Mouse (Mus musculus): Measurements from ENCODE around the gene Shq1. TPM values are rescaled to one million over a fixed set of nuclear protein-coding genes. Genes with fewer than 3 reads are reported as not detected.

Gene Shq1
- total and polyA plus RNA-seq, 3 experiments, result 12.5 to 19.7 (median 16.6) TPM

- no peak for DNase-seq (ENCODE audit: low spot score)
- H3K4me3 ChIP-seq (ENCODE audit: low read depth, low read length), result no peak overlapping the region
- H3K27me3 ChIP-seq (ENCODE audit: insufficient read depth, low read length), result no peaks in the 10 kb centered on the region
- no peak for ATAC-seq (ENCODE audit: extremely low read depth, insufficient number of reproducible peaks, low FRiP score, poor library complexity, severe bottlenecking)
- peaks cover 91% of the 10 kb centered on the region for H3K36me3 ChIP-seq (replicated peaks)
- H3K4me1 ChIP-seq (ENCODE audit: insufficient read depth, low read depth, low read length), result no peaks in the 10 kb centered on the region; the same call in 1 of the 2 replicates
- no peaks in the 10 kb centered on the region for H3K9me3 ChIP-seq (replicated peaks)
- TF ChIP-seq CTCF (IDR thresholded peaks at IDR 0.05; ENCODE audit: low read depth, low read length) (no peak), POLR2AphosphoS5 (IDR thresholded peaks at IDR 0.05; ENCODE audit: insufficient replicate concordance, low read depth, low read length) (no peak), GATA1 (IDR thresholded peaks at IDR 0.05; ENCODE audit: borderline replicate concordance, low read length) (no peak), GATA2 (IDR thresholded peaks at IDR 0.05; ENCODE audit: borderline replicate concordance, low read depth, low read length) (no peak), TAL1 (conservative IDR thresholded peaks at IDR 0.05; ENCODE audit: low read depth, low read length) (no peak)
These were observed 8.7 kb downstream of the Shq1 start for GRCm38 (mm10) chr6:100662224-100662623.

GRCm38 (mm10) chr6:100660395-100660794 lies 10.6 kb downstream of the Shq1 start:
- TF ChIP-seq GATA1 (IDR thresholded peaks at IDR 0.05; ENCODE audit: borderline replicate concordance, low read length) (no peak), TAL1 (conservative IDR thresholded peaks at IDR 0.05; ENCODE audit: low read depth, low read length) (no peak), POLR2AphosphoS5 (IDR thresholded peaks at IDR 0.05; ENCODE audit: insufficient replicate concordance, low read depth, low read length) (no peak), GATA2 (IDR thresholded peaks at IDR 0.05; ENCODE audit: borderline replicate concordance, low read depth, low read length) (no peak), CTCF (IDR thresholded peaks at IDR 0.05; ENCODE audit: low read depth, low read length) (no peak)
- Histone ChIP-seq H3K36me3 (replicated peaks) (peaks cover 90% of the 10 kb centered on the region), H3K4me3 (ENCODE audit: low read depth, low read length) (no peak overlapping the region), H3K4me1 (ENCODE audit: insufficient read depth, low read depth, low read length) (no peaks in the 10 kb centered on the region), H3K27me3 (ENCODE audit: insufficient read depth, low read length) (no peaks in the 10 kb centered on the region), H3K9me3 (replicated peaks) (no peaks in the 10 kb centered on the region)
- ATAC-seq (ENCODE audit: extremely low read depth, insufficient number of reproducible peaks, low FRiP score, poor library complexity, severe bottlenecking) (no peak), DNase-seq (ENCODE audit: low spot score) (no peak)

- Histone ChIP-seq H3K27me3 (ENCODE audit: insufficient read depth, low read length) (no peaks in the 10 kb centered on the region), H3K36me3 (replicated peaks) (peaks cover 84% of the 10 kb centered on the region), H3K4me3 (ENCODE audit: low read depth, low read length) (no peak overlapping the region), H3K9me3 (replicated peaks) (no peaks in the 10 kb centered on the region), H3K4me1 (ENCODE audit: insufficient read depth, low read depth, low read length) (no peaks in the 10 kb centered on the region)
- no peak for TF ChIP-seq TAL1 (conservative IDR thresholded peaks at IDR 0.05; ENCODE audit: low read depth, low read length)
- no peak for TF ChIP-seq GATA1 (IDR thresholded peaks at IDR 0.05; ENCODE audit: borderline replicate concordance, low read length)
- no peak for TF ChIP-seq POLR2AphosphoS5 (IDR thresholded peaks at IDR 0.05; ENCODE audit: insufficient replicate concordance, low read depth, low read length)
- no peak for TF ChIP-seq CTCF (IDR thresholded peaks at IDR 0.05; ENCODE audit: low read depth, low read length)
- no peak for TF ChIP-seq GATA2 (IDR thresholded peaks at IDR 0.05; ENCODE audit: borderline replicate concordance, low read depth, low read length)
- DNase-seq (ENCODE audit: low spot score), result no peak
- no peak for ATAC-seq (ENCODE audit: extremely low read depth, insufficient number of reproducible peaks, low FRiP score, poor library complexity, severe bottlenecking)
These were observed 18.4 kb downstream of the Shq1 start for GRCm38 (mm10) chr6:100652535-100652934.

GRCm38 (mm10) chr6:100647196-100647595 lies 23.8 kb downstream of the Shq1 start:
- TF ChIP-seq GATA2 (IDR thresholded peaks at IDR 0.05; ENCODE audit: borderline replicate concordance, low read depth, low read length) (no peak), GATA1 (IDR thresholded peaks at IDR 0.05; ENCODE audit: borderline replicate concordance, low read length) (no peak), CTCF (IDR thresholded peaks at IDR 0.05; ENCODE audit: low read depth, low read length) (no peak), POLR2AphosphoS5 (IDR thresholded peaks at IDR 0.05; ENCODE audit: insufficient replicate concordance, low read depth, low read length) (no peak), TAL1 (conservative IDR thresholded peaks at IDR 0.05; ENCODE audit: low read depth, low read length) (no peak)
- Histone ChIP-seq H3K27me3 (ENCODE audit: insufficient read depth, low read length) (no peaks in the 10 kb centered on the region), H3K4me1 (ENCODE audit: insufficient read depth, low read depth, low read length) (no peaks in the 10 kb centered on the region), H3K36me3 (replicated peaks) (peaks cover 82% of the 10 kb centered on the region), H3K9me3 (replicated peaks) (no peaks in the 10 kb centered on the region), H3K4me3 (ENCODE audit: low read depth, low read length) (no peak overlapping the region)
- ATAC-seq (ENCODE audit: extremely low read depth, insufficient number of reproducible peaks, low FRiP score, poor library complexity, severe bottlenecking) (no peak), DNase-seq (ENCODE audit: low spot score) (no peak)

- Histone ChIP-seq H3K36me3 (replicated peaks) (peaks cover 83% of the 10 kb centered on the region), H3K27me3 (ENCODE audit: insufficient read depth, low read length) (no peaks in the 10 kb centered on the region), H3K4me1 (ENCODE audit: insufficient read depth, low read depth, low read length) (no peaks in the 10 kb centered on the region), H3K9me3 (replicated peaks) (no peaks in the 10 kb centered on the region), H3K4me3 (ENCODE audit: low read depth, low read length) (no peak overlapping the region)
- ATAC-seq (ENCODE audit: extremely low read depth, insufficient number of reproducible peaks, low FRiP score, poor library complexity, severe bottlenecking), result peak; percentile 40; the same call in 1 of the 2 replicates
- DNase-seq (ENCODE audit: low spot score), result no peak
- TF ChIP-seq GATA1 (IDR thresholded peaks at IDR 0.05; ENCODE audit: borderline replicate concordance, low read length) (no peak), CTCF (IDR thresholded peaks at IDR 0.05; ENCODE audit: low read depth, low read length) (no peak), GATA2 (IDR thresholded peaks at IDR 0.05; ENCODE audit: borderline replicate concordance, low read depth, low read length) (no peak), TAL1 (conservative IDR thresholded peaks at IDR 0.05; ENCODE audit: low read depth, low read length) (no peak), POLR2AphosphoS5 (IDR thresholded peaks at IDR 0.05; ENCODE audit: insufficient replicate concordance, low read depth, low read length) (no peak)
These were observed 25.3 kb downstream of the Shq1 start for GRCm38 (mm10) chr6:100645469-100646201.

- TF ChIP-seq GATA1 (IDR thresholded peaks at IDR 0.05; ENCODE audit: borderline replicate concordance, low read length), result no peak
- TF ChIP-seq CTCF (IDR thresholded peaks at IDR 0.05; ENCODE audit: low read depth, low read length), result no peak
- no peak for TF ChIP-seq TAL1 (conservative IDR thresholded peaks at IDR 0.05; ENCODE audit: low read depth, low read length)
- no peak for TF ChIP-seq POLR2AphosphoS5 (IDR thresholded peaks at IDR 0.05; ENCODE audit: insufficient replicate concordance, low read depth, low read length)
- TF ChIP-seq GATA2 (IDR thresholded peaks at IDR 0.05; ENCODE audit: borderline replicate concordance, low read depth, low read length), result no peak
- no peak for ATAC-seq (ENCODE audit: extremely low read depth, insufficient number of reproducible peaks, low FRiP score, poor library complexity, severe bottlenecking)
- no peaks in the 10 kb centered on the region for H3K4me1 ChIP-seq (ENCODE audit: insufficient read depth, low read depth, low read length)
- H3K36me3 ChIP-seq (replicated peaks), result peaks cover 83% of the 10 kb centered on the region
- no peaks in the 10 kb centered on the region for H3K27me3 ChIP-seq (ENCODE audit: insufficient read depth, low read length)
- DNase-seq (ENCODE audit: low spot score), result no peak
- H3K9me3 ChIP-seq (replicated peaks), result no peaks in the 10 kb centered on the region
- H3K4me3 ChIP-seq (ENCODE audit: low read depth, low read length), result no peak overlapping the region
These were observed 26.3 kb downstream of the Shq1 start for GRCm38 (mm10) chr6:100644631-100645030.

All from G1E (cell line).